Mouse (Mus musculus) T-helper 17 cell (primary cell): Measurements from ENCODE around the gene Prkca.
"Not testable (repeated sequence)": the region's sequence is repeated elsewhere in the genome, so short reads cannot be mapped to it uniquely, and the experiment has no call there.

ENCODE experiments used
- in situ Hi-C, 2 experiments: fragments of 300-600 bp; cut with MboI, MseI; formaldehyde crosslinking; loops; 1 replicate in 1 of 2; 2 replicates in 1 of 2; pipeline ENCODE4 v1.15.1; 2025; ENCODE audit warnings: high pct_unique_total_duplicates in 2 of 2

Prkca gene

DNA sequence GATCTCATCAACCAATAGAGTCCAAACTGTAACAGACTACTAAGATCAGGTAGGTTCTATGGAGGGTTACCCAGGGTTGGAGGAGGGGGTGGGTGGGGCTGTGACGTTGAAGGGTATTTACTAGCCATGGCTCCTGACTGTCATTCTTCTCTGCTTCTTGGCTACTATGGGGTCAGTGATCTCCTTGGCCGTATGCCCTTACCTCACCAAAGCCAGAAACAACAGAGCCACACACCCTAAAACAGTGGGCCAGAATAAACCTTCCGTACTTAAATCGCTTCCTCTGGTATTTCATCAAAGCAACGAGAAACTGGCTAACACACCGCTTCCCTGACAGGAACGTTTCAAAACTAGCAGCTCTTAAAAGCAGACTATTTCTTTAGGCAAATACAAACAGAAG lies 221.2 kb downstream of the Prkca start:
- in situ Hi-C loops: no loop called here

DNA sequence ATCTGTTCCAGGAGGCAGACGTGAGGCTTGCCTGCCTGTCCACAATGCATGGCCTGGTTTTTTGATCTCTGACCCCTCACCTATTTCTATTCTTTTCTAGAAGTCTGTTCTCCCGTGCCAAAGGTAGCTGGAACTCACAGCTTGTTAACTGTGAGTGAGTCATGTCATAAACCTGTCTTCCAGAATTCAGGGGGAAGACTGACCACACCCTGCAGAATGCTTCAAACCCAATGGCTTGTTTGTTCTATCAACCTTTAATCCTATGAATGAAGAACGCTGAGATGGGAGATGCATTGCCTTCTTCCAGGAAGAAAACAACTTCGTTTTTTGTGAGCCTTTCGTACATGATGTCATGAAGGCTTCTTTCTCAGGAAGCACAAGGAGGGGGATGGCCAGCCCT lies 223.0 kb downstream of the Prkca start:
- in situ Hi-C loops: no loop called here

DNA sequence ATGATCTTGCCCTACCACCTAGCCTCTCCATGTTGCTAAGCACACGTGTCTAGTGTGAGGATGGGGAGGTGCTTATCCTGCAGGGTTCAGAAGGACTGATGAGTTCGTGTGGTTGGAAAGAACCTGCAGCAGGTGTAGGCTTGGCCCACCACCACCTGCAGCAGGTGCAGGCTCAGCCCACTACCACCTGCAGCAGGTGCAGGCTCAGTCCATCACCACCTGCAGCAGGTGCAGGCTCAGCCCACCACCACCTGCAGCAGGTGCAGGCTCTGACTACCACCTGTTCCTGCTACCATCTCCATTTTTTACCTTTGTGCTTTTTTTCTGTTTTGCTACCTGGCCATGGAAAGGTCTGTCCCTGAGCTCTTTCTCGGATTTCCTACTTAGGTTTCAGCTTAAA lies 223.9 kb downstream of the Prkca start:
- in situ Hi-C loops: no loop called here

DNA sequence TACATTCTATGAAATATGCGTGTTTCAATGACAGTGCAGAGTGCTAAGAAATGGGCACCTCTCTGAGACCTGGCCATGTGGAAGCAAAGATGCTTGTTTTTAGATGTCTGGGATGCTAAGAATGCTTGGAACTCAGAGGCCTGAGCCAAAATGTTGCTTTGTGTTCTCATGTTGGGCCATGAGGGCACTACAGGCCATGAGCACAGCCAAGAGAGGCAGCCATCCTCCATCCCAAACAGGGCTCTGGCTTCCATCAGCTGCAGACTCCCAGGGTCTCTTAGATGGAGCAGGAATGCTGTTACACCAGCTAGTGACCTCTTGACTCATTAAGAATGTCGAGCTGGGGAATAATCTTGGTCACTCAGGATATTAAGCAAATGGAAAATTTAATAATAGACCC lies 224.9 kb downstream of the Prkca start:
- in situ Hi-C loops: no loop called here

DNA sequence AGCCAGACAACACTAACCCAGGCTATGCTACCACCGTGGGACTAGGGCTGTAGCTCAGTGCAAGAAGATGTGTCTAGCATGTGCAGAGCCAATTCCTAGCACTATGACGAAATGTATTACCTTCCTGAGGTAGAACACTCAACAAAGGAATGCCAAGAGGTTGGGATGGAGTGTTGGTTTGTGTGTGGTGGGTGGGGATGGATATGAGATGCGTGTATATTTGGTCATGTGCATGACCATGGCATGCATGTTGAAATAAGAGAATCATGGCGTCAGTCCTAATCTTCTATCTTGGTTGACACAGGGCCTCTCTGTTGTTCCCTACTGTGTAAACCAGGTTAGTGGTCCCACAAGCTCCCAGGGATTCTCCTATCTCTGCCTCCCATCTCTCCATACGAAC lies 225.5 kb downstream of the Prkca start:
- in situ Hi-C loops: no loop called here

DNA sequence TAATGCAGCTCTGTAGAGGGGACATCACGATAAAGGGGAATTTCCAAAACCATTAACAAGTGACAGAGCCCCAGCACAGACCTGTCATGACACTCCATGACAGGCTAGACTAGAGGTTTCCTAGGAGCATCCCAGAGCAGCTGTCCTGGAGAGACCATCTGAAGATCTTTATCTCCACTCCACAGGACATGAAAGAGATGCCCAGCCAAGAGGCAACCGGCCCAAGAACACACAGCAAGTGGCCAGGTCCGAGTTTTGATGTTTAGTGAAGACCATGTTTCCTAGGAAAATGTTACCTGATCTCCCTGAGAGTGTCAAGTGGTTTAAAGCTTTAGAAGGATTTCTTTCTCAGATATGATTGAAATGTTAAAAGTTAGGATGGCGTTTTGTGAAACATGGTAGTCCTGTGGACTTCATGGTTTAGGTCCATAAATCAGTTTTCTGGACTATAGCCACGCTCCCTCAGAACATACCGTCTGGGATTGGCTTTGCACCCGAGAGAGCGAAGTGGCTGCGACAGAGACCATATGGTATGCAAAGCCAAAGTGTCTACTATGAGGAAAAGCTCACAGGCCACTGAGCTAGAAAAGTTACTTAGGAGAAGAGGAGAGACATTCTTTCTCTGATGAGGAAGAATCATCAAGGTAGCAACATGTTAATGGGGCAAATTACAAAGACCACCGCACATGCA lies 226.2 kb downstream of the Prkca start:
- in situ Hi-C loops: no loop called here

DNA sequence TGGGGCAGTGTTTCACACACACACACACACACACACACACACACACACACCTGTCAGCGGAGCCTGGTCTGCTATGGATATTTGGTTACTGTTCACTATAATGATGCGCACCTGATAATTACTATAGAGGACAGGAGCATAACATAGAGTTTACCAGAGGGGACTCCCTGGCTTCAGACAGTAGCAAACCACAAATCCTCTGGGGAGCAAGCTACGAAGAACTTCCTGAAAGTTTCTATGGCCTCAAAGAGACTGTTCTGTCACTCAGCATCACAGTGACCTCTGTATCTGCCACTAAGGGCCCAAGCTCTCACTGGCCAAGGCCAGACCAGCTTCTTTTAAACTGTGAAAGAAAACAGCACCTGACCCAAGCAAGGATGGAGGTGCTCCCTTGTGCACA lies 229.6 kb downstream of the Prkca start:
- in situ Hi-C loops: no loop called here

DNA sequence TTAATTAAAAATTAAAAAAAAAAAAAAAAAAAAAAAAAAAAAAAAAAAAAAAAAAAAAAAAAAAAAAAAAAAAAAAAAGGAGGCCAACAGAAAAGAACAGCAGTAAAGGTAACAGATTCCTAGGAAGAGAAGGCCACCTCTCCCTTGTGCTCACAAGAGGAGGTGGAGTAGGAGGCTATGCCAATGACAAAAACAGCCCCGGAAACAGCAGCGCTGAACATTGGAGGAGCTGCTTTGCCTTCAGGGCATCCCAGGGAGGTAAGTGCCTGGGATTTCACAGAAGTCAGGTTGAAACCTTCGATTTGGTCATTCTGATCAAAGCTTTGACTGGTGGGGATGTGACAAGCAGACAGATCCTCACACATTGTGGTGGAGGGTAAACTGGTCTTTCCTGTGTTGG lies 231.3 kb downstream of the Prkca start:
- in situ Hi-C loops: no loop called here

DNA sequence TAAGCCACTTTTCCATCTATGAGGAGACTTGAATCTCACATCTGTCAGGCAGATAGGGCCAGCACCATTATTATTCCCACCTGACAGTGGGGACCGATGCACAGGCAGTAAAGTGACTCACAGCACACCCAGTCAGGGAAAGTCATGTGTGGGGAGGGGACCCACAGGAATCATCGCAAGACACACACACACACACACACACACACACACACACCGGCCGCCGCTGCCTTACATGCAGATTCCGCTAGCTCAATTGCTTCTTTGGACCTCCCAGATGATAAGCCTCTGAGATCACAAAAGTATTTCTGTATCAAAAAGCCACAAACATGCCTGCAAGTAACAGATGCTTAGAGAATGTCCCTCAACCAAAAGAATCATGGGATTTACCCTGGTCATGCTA lies 239.6 kb downstream of the Prkca start:
- in situ Hi-C loops: no loop called here

DNA sequence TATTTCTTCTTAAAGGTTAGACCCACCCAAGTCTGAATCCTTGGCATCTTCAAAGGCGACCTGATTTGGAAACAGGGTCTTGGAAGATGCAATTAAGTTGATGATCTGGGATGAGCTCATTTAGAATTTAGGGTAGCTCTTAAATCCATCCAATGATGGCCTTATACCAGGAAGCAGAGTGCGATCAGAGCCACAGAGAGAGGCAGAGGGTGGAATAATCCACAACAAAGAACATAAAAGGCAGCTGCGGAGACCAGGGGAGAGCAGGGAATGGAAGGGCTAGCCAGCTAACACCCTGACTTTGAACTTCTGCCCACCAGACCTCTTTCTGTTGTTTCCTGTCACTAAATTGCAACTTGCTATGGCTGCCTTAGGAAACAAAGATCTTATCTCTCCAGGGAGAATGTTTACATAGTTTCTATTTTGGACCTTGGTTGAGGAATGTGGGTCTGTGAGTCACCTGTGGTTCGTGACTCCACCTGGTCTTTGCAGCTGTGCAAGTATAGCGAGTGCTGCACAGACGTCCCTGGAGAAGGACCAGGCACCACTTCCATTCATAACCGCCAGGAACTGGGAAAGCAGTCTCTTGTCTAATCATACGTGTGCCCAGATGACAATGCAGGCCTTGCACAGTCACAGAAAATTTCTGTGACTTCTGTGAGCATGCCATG lies 242.3 kb downstream of the Prkca start:
- in situ Hi-C loops: no loop called here

DNA sequence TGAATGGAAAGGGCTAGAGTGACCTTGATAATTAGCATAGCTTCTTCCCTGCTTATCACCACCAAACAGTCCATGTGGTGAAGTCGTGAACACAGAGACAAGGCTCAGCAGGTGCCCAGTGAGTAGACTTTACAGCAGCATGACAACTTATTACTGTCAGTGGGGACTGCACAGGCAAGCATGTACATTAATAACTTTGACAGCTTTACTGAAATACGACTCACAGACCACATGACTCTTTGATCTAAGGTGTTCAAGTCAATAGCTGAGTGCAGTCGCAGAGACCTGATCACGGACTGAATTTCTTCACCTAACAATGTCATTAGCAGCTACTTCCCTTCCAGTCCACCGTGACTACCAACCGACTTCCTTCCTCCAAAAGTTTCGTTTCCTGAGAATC lies 245.4 kb downstream of the Prkca start:
- in situ Hi-C loops: no loop called here

DNA sequence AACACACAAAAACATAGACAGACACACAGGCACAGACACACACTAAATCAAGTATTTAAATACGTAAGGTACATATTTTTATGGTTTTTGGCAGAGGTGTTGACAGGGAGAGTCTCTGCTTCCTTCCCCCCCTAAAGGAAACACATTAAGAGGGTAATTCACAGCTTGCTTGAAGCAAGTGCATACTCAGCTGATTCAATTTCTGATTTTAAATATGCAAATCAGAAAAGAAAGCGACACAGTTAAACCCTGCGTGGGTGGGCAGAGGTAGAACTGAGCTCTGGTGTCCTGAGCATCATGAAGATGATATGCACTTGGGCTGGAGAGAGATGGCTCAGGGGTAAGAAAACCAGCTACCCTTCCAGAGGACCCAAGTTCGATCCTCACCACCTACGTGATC lies 248.9 kb downstream of the Prkca start:
- in situ Hi-C loops: no loop called here

DNA sequence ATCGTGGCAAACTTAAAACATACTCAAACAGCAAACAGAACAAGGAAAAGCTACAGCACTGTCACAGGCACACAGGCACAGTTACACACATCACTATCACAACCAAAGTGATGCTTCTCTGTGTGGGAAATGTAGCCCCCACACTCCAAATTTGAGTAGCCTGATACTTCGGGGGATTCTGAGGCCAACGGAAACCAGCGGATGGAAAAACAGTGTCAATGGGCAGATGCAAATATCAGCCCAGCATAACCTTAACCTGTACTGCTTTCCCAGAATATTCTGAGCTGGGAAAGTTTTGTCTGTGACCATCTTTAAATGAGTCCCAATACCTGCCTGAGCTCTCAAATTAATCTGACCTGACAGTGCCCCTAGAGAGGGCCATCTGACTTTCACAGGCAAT lies 250.5 kb downstream of the Prkca start:
- in situ Hi-C loops: no loop called here

DNA sequence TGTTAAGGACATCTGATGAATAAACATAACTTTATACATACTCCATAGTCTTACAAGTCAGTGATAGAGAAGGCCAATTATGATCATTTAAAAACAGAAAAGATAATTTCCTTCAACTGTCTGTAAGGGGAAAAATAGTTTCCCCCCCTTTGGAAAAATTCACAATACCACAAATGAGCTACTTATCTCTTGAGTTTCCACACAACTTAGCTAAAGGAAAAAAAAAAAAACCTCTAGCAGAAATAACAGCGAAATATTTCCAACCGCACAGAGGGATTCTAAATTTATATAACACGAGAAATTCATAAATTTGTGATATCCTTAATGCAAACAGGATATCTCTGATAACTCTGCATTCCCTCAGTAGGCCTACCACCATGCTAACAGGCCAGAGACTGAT lies 252.5 kb downstream of the Prkca start:
- in situ Hi-C loops: no loop called here

DNA sequence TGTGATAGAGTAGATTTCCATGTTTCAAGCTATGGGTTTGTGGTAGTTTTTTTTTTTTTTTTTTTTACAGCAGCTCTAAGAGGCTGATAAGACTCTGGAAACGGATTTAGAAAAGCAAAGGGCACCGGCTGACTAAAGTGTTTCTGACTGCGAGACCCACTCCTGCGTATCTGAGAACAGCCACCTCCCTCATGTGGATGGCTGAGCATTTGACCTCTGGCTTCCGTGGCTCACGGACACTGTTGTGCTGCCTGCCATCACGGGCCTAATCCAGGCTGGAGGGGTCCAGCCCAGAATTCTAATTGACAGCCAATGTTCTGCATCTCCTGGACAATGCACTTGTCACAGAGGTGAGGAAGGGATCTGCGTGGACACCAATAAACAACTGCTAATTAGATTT lies 253.0 kb downstream of the Prkca start:
- in situ Hi-C loops: no loop called here

DNA sequence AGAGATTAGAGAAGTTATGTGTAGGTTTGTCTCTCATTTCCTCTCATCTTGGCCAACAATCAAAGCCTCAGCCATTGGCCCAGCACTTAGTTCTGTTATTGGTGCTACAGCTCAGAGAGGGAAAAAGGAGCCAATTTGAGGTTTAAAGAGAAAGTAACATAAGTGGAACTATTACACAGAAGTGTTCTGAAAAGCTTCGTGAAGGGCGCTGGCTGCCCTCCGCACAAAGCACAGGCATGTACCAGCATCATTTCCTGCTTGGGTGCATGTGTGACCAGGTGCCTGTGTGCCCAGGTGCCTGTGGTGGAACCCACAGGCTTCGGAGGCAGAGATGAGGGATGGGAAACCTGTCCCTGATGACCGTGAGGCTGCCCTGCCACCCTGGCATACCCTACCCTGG lies 255.7 kb downstream of the Prkca start:
- in situ Hi-C loops: no loop called here

DNA sequence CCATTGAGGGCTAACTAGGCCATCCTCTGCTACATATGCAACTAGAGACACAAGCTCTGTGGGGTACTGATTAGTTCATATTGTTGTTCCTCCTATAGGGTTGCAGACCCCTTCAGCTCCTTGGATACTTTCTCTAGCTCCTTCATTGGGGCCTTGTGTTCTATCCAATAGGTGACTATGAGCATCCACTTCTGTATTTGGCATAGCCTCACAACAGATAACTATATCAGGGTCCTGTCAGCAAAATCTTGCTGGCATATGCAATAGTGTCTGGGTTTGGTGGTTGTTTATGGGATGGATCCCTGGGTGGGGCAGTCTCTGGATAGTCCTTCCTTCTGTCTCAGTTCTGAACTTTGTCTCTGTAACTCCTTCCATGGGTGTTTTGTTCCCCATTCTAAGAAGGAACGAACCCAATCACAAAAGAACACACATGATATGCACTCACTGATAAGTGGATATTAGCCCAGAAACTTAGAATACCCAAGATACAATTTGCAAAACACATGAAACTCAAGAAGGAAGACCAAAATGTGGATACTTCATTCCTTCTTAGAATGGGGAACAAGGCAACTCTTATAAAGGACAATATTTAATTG lies 256.5 kb downstream of the Prkca start:
- in situ Hi-C loops: not testable (repeated sequence)

DNA sequence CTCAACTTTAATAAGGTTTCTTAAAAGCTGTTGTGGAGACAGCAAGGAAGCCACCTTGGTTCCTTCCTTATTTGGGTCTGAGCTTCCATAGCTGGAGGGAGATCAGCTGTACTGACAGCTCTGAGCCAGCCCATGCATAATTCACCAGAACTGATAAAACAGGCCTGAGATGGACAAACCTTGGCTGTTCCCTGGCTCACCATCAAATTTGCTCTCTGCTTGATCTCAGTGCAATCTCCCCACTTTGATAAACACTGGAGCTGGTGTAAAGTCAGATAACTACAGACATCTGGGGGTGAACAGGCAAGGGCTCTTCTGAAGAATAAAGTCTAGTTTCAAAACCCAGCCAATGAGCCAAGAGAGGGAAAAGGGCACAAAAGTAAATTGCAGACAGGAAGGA lies 261.1 kb downstream of the Prkca start:
- in situ Hi-C loops: no loop called here

DNA sequence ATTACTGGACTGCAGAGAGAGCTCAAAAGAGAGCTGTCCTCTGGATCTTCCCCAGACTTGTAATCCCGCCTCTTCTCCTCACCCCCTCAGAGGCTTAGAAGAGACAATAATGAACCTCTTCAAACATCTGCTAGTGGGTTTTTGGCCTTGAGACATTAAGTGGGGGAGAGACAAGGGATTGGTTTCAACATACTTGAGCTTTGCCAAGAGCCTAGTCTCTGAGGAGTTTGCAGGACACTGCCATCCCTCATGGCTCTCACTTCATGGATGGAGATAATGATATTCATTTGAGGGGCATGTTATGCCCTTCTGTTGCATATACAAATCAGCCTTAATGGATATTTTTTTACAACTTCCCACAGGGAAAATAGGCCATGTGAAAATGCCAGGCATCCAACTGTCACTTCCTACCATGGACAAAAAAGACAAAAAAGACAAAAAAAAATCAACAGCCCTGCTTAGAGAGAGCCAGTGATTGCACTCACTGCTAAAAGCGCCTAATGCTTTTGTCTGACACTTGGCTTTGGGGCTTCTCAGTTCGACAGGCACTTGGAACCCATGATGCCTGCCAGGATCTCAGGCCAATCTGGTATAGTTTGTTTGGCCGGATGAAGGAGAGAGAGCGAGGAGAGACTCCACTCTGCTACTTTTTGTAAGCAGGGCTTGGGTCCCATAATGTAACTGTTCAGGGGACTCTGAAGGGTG lies 263.6 kb downstream of the Prkca start:
- in situ Hi-C loops: no loop called here

DNA sequence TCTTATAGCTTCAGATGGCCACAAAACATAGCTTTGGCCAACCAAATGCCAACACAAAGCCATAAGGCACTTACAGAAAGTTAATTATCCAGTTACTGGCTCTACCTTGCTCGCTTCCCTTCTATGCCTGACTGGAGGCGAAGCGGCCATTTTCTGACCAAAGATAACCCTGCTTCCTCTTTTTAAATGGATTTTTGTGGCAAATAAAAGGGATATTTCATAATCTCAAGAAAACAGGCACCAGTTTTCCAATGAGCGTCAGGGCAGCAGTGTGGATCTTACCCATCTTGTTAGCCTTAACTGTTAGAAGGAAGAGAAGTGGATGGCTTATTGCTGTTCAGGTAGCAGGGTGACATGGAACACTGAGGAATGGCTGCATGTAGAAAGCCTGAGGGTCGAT lies 264.3 kb downstream of the Prkca start:
- in situ Hi-C loops: no loop called here

DNA sequence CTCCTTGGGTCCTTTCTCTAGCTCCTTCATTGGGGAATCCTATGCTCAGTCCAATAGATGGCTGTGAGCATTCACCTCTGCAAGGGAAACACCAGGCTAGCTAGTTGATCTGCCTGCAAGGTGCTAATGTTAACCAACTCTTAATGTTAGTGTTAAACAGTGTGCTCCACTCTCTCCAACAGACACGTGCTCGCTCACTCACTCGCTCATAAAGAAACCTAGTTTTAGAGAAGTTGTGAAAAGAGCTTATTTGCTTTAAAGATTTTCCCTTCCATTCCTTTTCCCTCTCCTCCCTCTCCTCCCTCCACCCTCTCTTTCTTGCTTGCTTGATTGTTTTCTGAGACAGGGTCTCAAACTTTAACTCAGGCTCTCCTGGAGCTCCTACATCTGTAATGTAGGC lies 266.2 kb downstream of the Prkca start:
- in situ Hi-C loops: no loop called here

DNA sequence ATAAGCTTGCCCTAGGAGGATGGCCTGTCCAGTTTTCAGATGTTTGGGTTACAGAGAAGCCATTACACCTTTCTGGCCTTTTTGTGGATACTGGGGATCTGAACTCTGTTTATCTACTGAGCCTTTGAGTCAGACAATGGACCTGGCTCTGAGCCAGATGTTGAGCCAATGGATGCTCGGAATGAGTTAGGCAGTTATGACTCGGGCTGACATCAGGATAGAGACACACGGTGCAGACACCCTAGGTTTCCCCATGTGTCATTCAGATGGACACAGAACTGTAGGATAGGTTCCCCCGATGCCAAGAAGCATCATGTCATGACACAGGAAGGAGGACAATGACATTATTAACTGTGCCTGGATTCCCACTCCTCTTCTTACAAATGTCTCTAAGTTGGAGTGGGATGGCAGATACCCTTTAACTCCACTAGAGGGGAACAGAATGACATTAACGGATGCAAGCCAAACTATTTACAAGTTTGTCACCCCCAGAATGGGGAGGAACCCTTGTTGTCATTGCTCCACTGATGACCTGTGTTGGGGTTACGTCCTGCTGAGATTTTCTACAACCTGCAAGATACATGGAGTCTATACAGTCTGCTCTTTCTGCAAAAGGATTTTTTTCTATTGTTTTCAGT lies 271.0 kb downstream of the Prkca start:
- in situ Hi-C loops: no loop called here
